Mouse (Mus musculus): Measurements from ENCODE around the gene Dlg4. TPM values are rescaled to one million over a fixed set of nuclear protein-coding genes. Genes with fewer than 3 reads are reported as not detected.

Gene Dlg4
- polyA plus RNA-seq, 1 experiment from 2014 or later = 29.8 TPM

DNA sequence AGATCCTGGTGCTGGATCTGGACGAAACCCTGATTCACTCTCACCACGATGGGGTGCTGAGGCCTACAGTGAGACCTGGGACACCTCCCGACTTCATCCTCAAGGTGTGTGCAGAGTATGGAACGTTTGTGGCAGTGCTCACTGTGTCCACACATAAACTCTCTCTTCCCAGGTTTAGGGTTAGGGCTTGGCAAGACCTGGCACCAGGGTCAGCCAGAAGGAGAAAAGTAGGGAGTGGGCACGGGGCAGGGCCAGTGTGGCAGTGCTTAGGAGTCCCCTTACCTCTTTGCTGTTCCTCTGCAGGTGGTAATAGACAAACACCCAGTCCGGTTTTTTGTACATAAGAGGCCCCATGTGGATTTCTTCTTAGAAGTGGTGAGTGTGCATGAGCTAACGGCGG, 32.3 kb upstream of the Dlg4 start:
- no peak for ATAC-seq (replicated peaks)
- H3K9ac ChIP-seq (replicated peaks) = no peak overlapping the region
- no peak overlapping the region for H3K4me2 ChIP-seq (replicated peaks)
- no peak overlapping the region for H3K4me3 ChIP-seq
- peaks cover 50% of the 10 kb centered on the region for H3K36me3 ChIP-seq
- no peaks in the 10 kb centered on the region for H3K9me3 ChIP-seq
- WGBS = 88% methylated on average over 8 of the region's 8 CpGs
- peaks cover 27% of the 10 kb centered on the region for H3K4me1 ChIP-seq
- H3K27me3 ChIP-seq = no peaks in the 10 kb centered on the region
- H3K27ac ChIP-seq (replicated peaks) = no peak overlapping the region

DNA sequence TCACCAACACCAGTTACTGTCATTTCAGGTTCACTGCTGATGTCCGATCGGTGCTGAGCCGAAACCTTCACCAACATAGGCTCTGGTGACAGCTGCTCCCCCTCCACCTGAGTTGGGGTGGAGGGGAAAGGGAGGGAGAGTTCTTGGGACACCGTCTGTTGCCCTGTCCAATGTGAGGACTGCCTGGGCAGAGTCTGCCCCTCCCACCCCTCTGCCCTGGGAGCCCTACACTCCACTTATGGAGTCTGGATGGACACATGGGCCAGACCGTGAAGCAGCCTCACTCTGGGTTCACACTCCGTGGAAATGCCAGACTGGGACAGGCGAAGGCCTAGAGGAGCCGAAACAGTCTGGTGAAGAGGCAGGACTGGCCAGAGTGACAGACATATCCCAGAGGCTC, 26.8 kb upstream of the Dlg4 start:
- WGBS = 88% methylated on average over 8 of the region's 8 CpGs
- no peak overlapping the region for H3K4me2 ChIP-seq (replicated peaks)
- H3K4me3 ChIP-seq = peak overlapping the region; percentile 53; the same call in 1 of the 2 replicates
- peaks cover 25% of the 10 kb centered on the region for H3K4me1 ChIP-seq
- H3K9me3 ChIP-seq = no peaks in the 10 kb centered on the region
- H3K27ac ChIP-seq (replicated peaks) = peak overlapping the region; percentile 96; the same call in 1 of the 2 replicates
- H3K36me3 ChIP-seq = peaks cover 65% of the 10 kb centered on the region
- H3K9ac ChIP-seq (replicated peaks) = no peak overlapping the region
- ATAC-seq (replicated peaks) = no peak
- H3K27me3 ChIP-seq = no peaks in the 10 kb centered on the region

DNA sequence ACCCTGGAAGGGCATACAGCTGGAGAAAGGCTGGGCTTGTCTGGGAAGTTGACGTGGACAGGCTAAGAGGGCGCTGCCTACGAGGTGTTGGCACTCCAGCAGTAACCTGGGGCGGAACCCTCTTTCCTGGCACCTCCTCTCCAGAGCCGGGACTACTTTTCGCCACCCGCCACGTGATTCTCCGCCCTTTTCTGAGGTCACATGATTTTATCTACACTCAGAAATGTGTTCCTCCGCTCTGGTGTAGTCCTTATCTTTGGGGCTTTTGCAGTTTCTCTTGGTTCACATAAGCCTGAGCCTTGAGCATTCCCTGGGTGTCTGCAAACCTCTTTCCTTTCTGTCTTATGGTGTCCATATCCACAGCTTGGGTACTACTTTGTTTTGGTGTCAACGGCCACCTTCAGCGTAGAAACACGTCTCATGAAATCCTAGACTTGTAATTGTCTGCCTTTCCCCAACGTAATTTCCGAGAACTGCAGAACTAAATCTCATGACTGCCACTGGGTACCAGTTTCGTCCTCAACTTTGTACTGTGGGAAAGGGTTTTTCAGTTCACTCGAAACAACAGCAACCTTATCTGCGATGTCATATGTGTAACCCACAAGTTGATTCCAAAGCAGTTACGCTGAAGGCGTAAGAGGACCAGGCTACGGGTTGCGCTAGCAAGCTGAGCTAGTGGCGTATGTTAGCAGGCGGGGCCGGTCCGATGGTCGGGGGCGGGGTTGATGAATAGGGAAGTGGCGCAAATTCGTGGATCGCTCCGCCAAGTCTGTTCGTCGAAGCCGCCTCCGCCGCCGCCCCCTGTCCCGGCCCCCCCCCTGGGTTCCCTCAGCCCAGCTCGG, 25.7 kb upstream of the Dlg4 start, which contains the start of gene Gabarap:
Gene Gabarap, plus strand, starts transcription at position 294 of the 842 bp plus-strand sequence.
- Histone ChIP-seq H3K36me3 (peaks cover 56% of the 10 kb centered on the region), H3K9ac (replicated peaks) (peak within 1 kb of the TSS; percentile 69), H3K27me3 (no peaks in the 10 kb centered on the region), H3K4me2 (replicated peaks) (peak within 1 kb of the TSS; percentile 75), H3K9me3 (no peaks in the 10 kb centered on the region), H3K4me1 (peaks cover 28% of the 10 kb centered on the region), H3K27ac (replicated peaks) (peak within 1 kb of the TSS; percentile 96), H3K4me3 (peak within 1 kb of the TSS; percentile 53)
- peak; percentile 67 for ATAC-seq (replicated peaks)
- WGBS = under 1% methylated on average over 40 of the region's 40 CpGs

DNA sequence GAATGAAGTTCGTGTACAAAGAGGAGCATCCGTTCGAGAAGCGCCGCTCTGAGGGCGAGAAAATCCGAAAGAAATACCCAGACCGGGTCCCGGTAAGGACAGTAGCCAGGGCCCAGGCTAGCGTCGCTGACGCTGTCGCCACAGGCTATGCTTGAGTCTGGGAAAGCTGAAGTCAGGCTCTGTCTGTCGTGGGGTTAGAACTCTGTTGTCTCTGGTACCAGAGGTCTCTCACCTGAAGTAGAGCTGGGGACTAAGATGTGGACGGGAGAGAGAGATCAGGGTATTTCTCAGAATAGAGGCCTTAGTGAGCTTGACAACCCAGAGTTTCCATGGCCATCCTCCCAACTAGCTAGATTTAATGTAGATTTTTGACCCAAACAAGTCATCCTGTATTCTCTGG, 25.0 kb upstream of the Dlg4 start:
- ATAC-seq (replicated peaks) = peak; percentile 14; the same call in 1 of the 2 replicates
- peak overlapping the region; percentile 96 for H3K27ac ChIP-seq (replicated peaks)
- no peaks in the 10 kb centered on the region for H3K27me3 ChIP-seq
- H3K4me2 ChIP-seq (replicated peaks) = peak overlapping the region; percentile 75
- no peaks in the 10 kb centered on the region for H3K9me3 ChIP-seq
- WGBS = under 1% methylated on average over 15 of the region's 15 CpGs
- peaks cover 50% of the 10 kb centered on the region for H3K36me3 ChIP-seq
- H3K4me1 ChIP-seq = peaks cover 28% of the 10 kb centered on the region
- H3K9ac ChIP-seq (replicated peaks) = peak overlapping the region; percentile 69
- peak overlapping the region; percentile 53 for H3K4me3 ChIP-seq

DNA sequence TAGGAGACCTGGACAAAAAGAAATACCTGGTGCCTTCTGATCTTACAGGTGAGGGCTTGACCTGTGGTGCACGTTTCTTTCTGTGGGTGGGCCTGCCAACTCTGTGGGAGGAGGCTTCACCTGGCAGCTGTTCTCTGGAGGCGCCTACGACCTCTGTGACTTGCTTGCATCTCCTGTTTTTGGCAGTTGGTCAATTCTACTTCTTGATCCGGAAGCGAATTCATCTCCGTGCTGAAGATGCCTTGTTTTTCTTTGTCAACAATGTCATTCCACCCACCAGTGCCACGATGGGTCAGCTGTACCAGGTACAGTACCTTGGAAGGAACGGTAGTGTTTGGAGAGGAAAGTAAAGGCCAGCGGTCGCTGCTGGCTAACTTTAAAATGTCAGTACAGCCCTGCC, 24.3 kb upstream of the Dlg4 start:
- H3K9ac ChIP-seq (replicated peaks) = peak overlapping the region; percentile 69; the same call in 1 of the 2 replicates
- WGBS = 83% methylated on average over 10 of the region's 10 CpGs

DNA sequence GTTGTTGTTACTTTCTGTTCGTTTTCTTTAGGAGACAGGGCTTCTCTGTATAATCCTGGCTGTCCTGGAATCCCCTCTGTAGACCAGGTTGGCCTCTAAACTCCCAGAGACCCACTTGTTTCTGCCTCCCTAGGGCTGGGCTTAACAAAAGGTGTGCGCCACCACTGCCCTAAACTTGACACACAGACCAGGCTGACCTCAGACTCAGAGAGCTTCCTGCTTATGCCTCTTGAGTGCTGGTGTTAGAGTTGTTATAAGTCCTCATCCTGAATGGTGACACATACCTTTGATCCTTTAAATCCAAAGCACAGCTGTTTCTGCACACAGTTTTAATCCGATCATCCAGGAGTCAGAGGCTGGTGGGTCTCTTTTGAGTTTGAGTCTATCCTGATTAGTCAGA, 23.8 kb upstream of the Dlg4 start:
- Histone ChIP-seq H3K27me3 (no peaks in the 10 kb centered on the region), H3K9ac (replicated peaks) (0 out of 2 replicates have a peak overlapping the region, but pooled peaks have one; percentile 69), H3K4me2 (replicated peaks) (peak overlapping the region; percentile 75; the same call in 1 of the 2 replicates), H3K4me1 (peaks cover 36% of the 10 kb centered on the region), H3K36me3 (peaks cover 38% of the 10 kb centered on the region), H3K4me3 (peak overlapping the region; percentile 53), H3K9me3 (no peaks in the 10 kb centered on the region), H3K27ac (replicated peaks) (no peak overlapping the region)
- ATAC-seq (replicated peaks) = no peak
- WGBS = 86% methylated on average over 3 of the region's 3 CpGs

More for the DNA sequence above, 24.3 kb upstream of the Dlg4 start:
- Histone ChIP-seq H3K27me3 (no peaks in the 10 kb centered on the region), H3K4me3 (peak overlapping the region; percentile 53), H3K4me2 (replicated peaks) (peak overlapping the region; percentile 75), H3K27ac (replicated peaks) (no peak overlapping the region), H3K4me1 (peaks cover 31% of the 10 kb centered on the region), H3K9me3 (no peaks in the 10 kb centered on the region), H3K36me3 (peaks cover 44% of the 10 kb centered on the region)
- ATAC-seq (replicated peaks) = no peak

DNA sequence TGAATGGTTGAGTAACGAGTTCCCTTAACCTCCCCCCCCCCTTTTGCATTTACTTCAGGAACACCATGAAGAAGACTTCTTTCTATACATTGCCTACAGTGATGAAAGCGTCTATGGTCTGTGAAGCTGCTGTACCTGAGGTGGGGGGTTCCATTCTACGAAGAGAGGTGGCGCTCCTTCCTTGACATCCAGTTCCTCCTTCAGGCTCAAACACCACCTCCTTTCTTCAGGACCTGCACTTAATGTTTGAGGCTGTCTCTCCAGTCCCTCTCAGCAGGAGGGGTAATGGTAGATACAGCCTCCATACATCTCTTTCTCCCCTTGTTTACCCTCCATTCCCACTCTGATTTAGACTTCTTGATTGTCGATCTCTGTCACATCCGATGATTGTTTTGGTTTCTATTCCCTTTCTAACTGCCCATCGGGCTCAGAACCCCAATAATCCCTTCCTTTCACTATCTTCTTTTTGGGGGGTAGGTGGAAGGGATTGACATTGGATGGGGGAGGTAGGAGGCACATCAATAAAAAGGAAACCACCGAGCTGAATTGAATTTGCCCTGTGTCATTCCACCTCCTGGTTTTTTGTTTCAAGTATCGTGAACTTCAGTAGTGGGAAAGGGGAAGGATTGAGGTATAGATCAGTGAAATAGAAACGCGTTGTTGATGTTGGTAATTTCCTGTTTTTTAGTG, 22.2 kb upstream of the Dlg4 start:
- no peak overlapping the region for H3K9ac ChIP-seq (replicated peaks)
- no peak for ATAC-seq (replicated peaks)
- H3K4me2 ChIP-seq (replicated peaks) = no peak overlapping the region; the same call in 1 of the 2 replicates
- H3K9me3 ChIP-seq = no peaks in the 10 kb centered on the region
- no peaks in the 10 kb centered on the region for H3K27me3 ChIP-seq
- WGBS = 88% methylated on average over 11 of the region's 11 CpGs
- H3K4me1 ChIP-seq = peaks cover 38% of the 10 kb centered on the region
- H3K27ac ChIP-seq (replicated peaks) = no peak overlapping the region
- H3K36me3 ChIP-seq = peaks cover 38% of the 10 kb centered on the region
- H3K4me3 ChIP-seq = peak overlapping the region; percentile 64; the same call in 1 of the 2 replicates

DNA sequence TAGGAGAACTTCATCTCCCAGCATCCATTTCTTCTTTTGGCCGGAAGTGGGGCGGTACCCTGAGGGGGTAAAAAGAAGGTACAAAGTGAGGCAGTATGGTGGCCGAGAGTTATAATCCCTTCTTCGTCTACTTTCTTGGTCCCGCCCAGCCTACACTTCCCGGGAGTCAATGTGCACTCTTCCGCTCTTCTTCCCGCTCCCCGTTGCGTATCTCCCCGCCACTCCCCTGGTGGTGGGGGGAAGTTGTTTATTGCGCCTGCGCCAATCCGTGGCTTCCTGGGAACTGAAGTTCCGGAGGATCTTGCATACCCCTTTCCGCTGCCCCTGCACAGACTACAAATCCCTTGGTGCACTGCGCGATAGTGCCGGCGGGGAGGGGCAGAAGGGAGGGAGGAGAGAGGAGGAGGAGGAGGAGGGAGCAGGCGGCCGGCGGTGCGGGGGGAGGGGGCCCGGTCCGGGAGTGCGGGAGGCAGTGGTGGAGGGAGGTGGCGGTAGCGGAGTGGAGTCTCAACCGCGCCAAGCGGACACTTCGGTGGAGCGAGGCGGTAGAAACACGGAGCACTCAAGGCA, 21.3 kb upstream of the Dlg4 start, which contains the start of gene Phf23:
Gene Phf23, plus strand, starts transcription at position 387 of the 570 bp plus-strand sequence.
- under 1% methylated on average over 36 of the region's 36 CpGs for WGBS
- Histone ChIP-seq H3K27ac (replicated peaks) (peak within 1 kb of the TSS; percentile 94), H3K4me3 (peak within 1 kb of the TSS; percentile 64), H3K36me3 (peaks cover 34% of the 10 kb centered on the region), H3K9ac (replicated peaks) (peak within 1 kb of the TSS; percentile 87), H3K27me3 (no peaks in the 10 kb centered on the region), H3K9me3 (no peaks in the 10 kb centered on the region), H3K4me1 (peaks cover 38% of the 10 kb centered on the region), H3K4me2 (replicated peaks) (peak within 1 kb of the TSS; percentile 66)
- ATAC-seq (replicated peaks) = peak; percentile 87

DNA sequence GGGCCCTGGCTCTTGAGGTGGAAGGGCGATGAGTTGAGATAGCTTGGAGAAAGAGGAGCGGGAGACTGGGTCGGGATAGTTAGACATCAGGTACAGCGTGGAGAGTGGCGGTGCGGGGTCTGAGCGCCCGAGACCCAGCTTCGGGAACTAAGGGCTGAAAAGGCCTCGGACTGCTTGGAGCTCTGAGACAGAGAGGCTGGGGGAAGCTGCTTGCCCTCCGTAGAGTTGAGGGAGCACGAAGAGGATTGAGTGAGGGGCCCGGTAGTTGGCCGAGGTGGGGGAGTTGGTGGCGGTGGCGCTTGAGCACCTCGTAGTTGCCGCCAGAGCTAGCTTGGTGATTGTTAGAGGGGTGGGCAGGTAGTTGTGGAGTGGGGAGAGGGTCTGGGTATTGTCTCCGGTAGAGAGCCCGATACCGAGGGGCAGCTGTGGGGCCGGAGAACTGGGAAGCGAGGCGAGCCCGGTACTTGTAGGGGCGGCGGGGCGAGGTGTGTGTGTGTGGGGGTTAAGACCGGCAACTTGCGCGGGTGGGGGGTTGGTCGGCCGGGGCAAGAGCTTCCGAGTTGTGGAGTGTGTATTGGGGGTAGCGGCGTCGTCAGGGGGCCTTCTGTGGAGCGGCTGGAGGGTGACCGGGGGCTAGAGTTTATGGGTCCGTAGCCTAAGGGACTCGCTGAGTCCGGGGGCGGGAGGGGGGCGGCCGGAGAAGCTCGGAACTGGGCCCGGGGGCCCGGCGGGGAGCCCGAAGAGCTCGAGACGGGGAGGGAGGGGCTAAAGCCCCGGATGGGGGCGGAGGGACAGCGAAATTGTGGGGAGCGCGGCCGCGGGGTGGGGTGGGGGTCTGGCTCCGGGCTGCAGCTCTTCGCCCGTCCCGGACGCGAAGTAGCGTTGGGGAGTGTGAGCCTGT, 20.3 kb upstream of the Dlg4 start:
- H3K27me3 ChIP-seq = no peaks in the 10 kb centered on the region
- no peaks in the 10 kb centered on the region for H3K9me3 ChIP-seq
- 1% methylated on average over 66 of the region's 66 CpGs for WGBS
- peak overlapping the region; percentile 94 for H3K27ac ChIP-seq (replicated peaks)
- H3K36me3 ChIP-seq = peaks cover 34% of the 10 kb centered on the region
- H3K4me3 ChIP-seq = peak overlapping the region; percentile 64
- H3K9ac ChIP-seq (replicated peaks) = peak overlapping the region; percentile 87
- H3K4me1 ChIP-seq = peaks cover 39% of the 10 kb centered on the region
- H3K4me2 ChIP-seq (replicated peaks) = peak overlapping the region; percentile 66
- ATAC-seq (replicated peaks) = 0 out of 2 replicates have a peak, but pooled peaks have one; percentile 0

DNA sequence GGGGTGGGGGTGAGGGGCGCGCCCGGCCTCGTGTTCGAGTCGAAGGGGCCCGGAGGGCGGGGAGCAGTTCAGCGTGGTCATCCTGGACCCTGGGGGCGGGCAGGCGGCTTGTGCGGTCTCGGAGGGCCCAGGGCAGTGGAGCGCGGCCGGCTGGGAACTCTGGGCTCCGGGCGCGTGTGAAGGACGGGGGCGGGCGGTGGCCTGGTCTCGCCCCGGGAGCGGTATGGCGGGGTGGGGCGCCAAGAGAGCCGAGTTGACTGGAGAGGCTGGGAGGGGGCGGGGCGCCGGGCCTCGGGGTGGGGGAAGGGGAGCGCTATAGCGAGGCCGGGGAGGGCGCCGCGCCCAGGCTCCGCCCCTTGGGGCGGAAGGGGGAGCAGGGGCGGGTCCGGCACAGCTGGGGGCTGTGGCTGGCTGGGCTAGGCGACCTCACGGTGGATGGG, 19.7 kb upstream of the Dlg4 start:
- ATAC-seq (replicated peaks) = 0 out of 2 replicates have a peak, but pooled peaks have one; percentile 12
- peak overlapping the region; percentile 64 for H3K4me3 ChIP-seq

More for the DNA sequence above, 19.7 kb upstream of the Dlg4 start:
- under 1% methylated on average over 39 of the region's 44 CpGs for WGBS
- Histone ChIP-seq H3K36me3 (peaks cover 34% of the 10 kb centered on the region), H3K4me1 (peaks cover 46% of the 10 kb centered on the region), H3K9me3 (no peaks in the 10 kb centered on the region), H3K9ac (replicated peaks) (peak overlapping the region; percentile 87), H3K27me3 (no peaks in the 10 kb centered on the region), H3K4me2 (replicated peaks) (peak overlapping the region; percentile 66), H3K27ac (replicated peaks) (peak overlapping the region; percentile 94)

Data from forebrain, embryonic 15.5 days (tissue).